Mouse (Mus musculus): ENCODE data around the gene Gata3.

- TF ChIP-seq CTCF (IDR thresholded peaks at IDR 0.05; ENCODE audit: low read depth) = no peak
- TF ChIP-seq EP300 (IDR thresholded peaks at IDR 0.05; ENCODE audit: low read depth) = no peak
Observed at GRCm38 (mm10) chr2:9885217-9885770, 4.5 kb downstream of the Gata3 start.

Data from heart, postnatal 0 days (tissue).